Mouse (Mus musculus) CH12.LX (cell line): ENCODE measurements around the gene Mad2l2. TPM values are rescaled to one million over a fixed set of nuclear protein-coding genes. Genes with fewer than 3 reads are reported as not detected.

ENCODE experiments used
- DNase-seq: peaks from one replicate; pipeline ENCODE4 v3.0.0-alpha.2; 2013; ENCODE audit errors: extremely low read depth
- H3K27ac ChIP-seq: 2 replicates; pipeline ENCODE4 v1.5.1; 2012; ENCODE audit warnings: low read depth, mild to moderate bottlenecking, control low read depth, moderate library complexity; ENCODE audit not compliant: insufficient read depth
- H3K27me3 ChIP-seq: replicated peaks from 2 replicates; pipeline ENCODE3; 2012; ENCODE audit warnings: inconsistent platforms
- H3K36me3 ChIP-seq, 2 experiments: replicated peaks in 1 of 2; 2 replicates each; pipeline versions ENCODE3 to v1.6.1; 2012; ENCODE audit warnings: inconsistent platforms in 1 of 2, low read length in 1 of 2, mild to moderate bottlenecking in 1 of 2, mixed read lengths in 1 of 2, moderate library complexity in 1 of 2; ENCODE audit not compliant: control insufficient read depth in 1 of 2, insufficient read depth in 1 of 2
- H3K4me1 ChIP-seq, 2 experiments: 2 replicates each; pipeline ENCODE4 v1.6.1; 2012; ENCODE audit warnings: inconsistent platforms in 1 of 2, moderate library complexity in 1 of 2; ENCODE audit not compliant: insufficient read depth in 2 of 2, control insufficient read depth in 1 of 2
- H3K4me2 ChIP-seq: 2 replicates; pipeline ENCODE4 v1.6.1; 2012; ENCODE audit warnings: low read depth, mild to moderate bottlenecking, control low read depth; ENCODE audit not compliant: poor library complexity, insufficient read depth, severe bottlenecking
- H3K4me3 ChIP-seq, 3 experiments: fragments of 150-350 bp in 1 of 3; sonication (generic) in 1 of 3; replicated peaks in 1 of 3; 2 replicates each; pipeline versions ENCODE3 to v1.5.1; 2011 to 2012; ENCODE audit warnings: low read depth in 2 of 3, low read length in 2 of 3, mild to moderate bottlenecking in 2 of 3, moderate library complexity in 2 of 3, control low read depth in 1 of 3, improper control_type of control experiment in 1 of 3, inconsistent platforms in 1 of 3, mixed read lengths in 1 of 3; ENCODE audit not compliant: poor library complexity in 1 of 3
- H3K79me2 ChIP-seq: replicated peaks from 2 replicates; pipeline ENCODE4 v1.6.1; 2012; ENCODE audit warnings: mild to moderate bottlenecking, moderate library complexity; ENCODE audit not compliant: control insufficient read depth, poor library complexity, insufficient read depth, severe bottlenecking; ENCODE audit errors: extremely low read depth
- H3K9ac ChIP-seq: 2 replicates; pipeline ENCODE4 v1.6.1; 2012; ENCODE audit warnings: low read depth, mild to moderate bottlenecking, control low read depth, moderate library complexity; ENCODE audit not compliant: insufficient read depth
- H3K9me3 ChIP-seq: replicated peaks from 2 replicates; pipeline ENCODE3; 2012; ENCODE audit warnings: low read length, inconsistent platforms, mixed read lengths
- CHD2 ChIP-seq: IDR thresholded peaks from 2 replicates; pipeline ENCODE4 v1.6.1; 2011; ENCODE audit warnings: low read length, improper control_type of control experiment
- CTCF ChIP-seq, 2 experiments: IDR thresholded peaks in 1 of 2; conservative IDR thresholded peaks in 1 of 2; 2 replicates each; pipeline ENCODE4 v1.5.1; 2011 to 2012; ENCODE audit warnings: low read depth in 2 of 2, low read length in 2 of 2, improper control_type of control experiment in 1 of 2, inconsistent platforms in 1 of 2, mild to moderate bottlenecking in 1 of 2, moderate library complexity in 1 of 2
- EP300 ChIP-seq: IDR thresholded peaks from 2 replicates; pipeline ENCODE4 v1.6.1; 2011; ENCODE audit warnings: low read length, improper control_type of control experiment
- ETS1 ChIP-seq: conservative IDR thresholded peaks from 2 replicates; pipeline ENCODE4 v1.6.1; 2012; ENCODE audit warnings: low read depth, mild to moderate bottlenecking, inconsistent platforms, low read length, improper control_type of control experiment, moderate library complexity
- HCFC1 ChIP-seq: IDR thresholded peaks from 2 replicates; pipeline ENCODE4 v1.6.1; 2012; ENCODE audit warnings: low read depth, mild to moderate bottlenecking, inconsistent platforms, low read length, improper control_type of control experiment
- JUN ChIP-seq: IDR thresholded peaks from 2 replicates; pipeline ENCODE4 v1.6.1; 2011; ENCODE audit warnings: low read depth, mild to moderate bottlenecking, low read length, improper control_type of control experiment, moderate library complexity; ENCODE audit not compliant: insufficient read depth
- JUND ChIP-seq: conservative IDR thresholded peaks from 2 replicates; pipeline ENCODE4 v1.6.1; 2011; ENCODE audit warnings: low read depth, low read length, improper control_type of control experiment
- KAT2A ChIP-seq: IDR thresholded peaks from 2 replicates; pipeline ENCODE4 v1.6.1; 2012; ENCODE audit warnings: low read length, improper control_type of control experiment, inconsistent platforms; ENCODE audit not compliant: insufficient replicate concordance
- MAFK ChIP-seq: IDR thresholded peaks from 2 replicates; pipeline ENCODE4 v1.6.1; 2011; ENCODE audit warnings: low read length, improper control_type of control experiment; ENCODE audit not compliant: insufficient replicate concordance
- MAZ ChIP-seq: IDR thresholded peaks from 2 replicates; pipeline ENCODE4 v1.6.1; 2012; ENCODE audit warnings: low read depth, mild to moderate bottlenecking, inconsistent platforms, low read length, improper control_type of control experiment, moderate library complexity
- MEF2A ChIP-seq: IDR thresholded peaks from 2 replicates; pipeline ENCODE4 v1.6.1; 2014; ENCODE audit warnings: low read depth, mild to moderate bottlenecking, inconsistent platforms, low read length, improper control_type of control experiment, borderline replicate concordance
- MXI1 ChIP-seq: IDR thresholded peaks from 2 replicates; pipeline ENCODE4 v1.6.1; 2011; ENCODE audit warnings: mild to moderate bottlenecking, low read depth, low read length, improper control_type of control experiment
- POLR2A ChIP-seq: IDR thresholded peaks from 2 replicates; pipeline ENCODE4 v1.6.1; 2011; ENCODE audit warnings: low read depth, mild to moderate bottlenecking, improper control_type of control experiment, low read length
- POLR2AphosphoS2 ChIP-seq: IDR thresholded peaks from 2 replicates; pipeline ENCODE4 v1.6.1; 2011; ENCODE audit warnings: low read depth, low read length, improper control_type of control experiment
- RAD21 ChIP-seq: IDR thresholded peaks from 2 replicates; pipeline ENCODE4 v1.6.1; 2011; ENCODE audit warnings: low read depth, mild to moderate bottlenecking, low read length, improper control_type of control experiment, moderate library complexity
- RCOR1 ChIP-seq: conservative IDR thresholded peaks from 2 replicates; pipeline ENCODE4 v1.6.1; 2012; ENCODE audit warnings: low read depth, mild to moderate bottlenecking, inconsistent platforms, low read length, improper control_type of control experiment
- SIN3A ChIP-seq: IDR thresholded peaks from 2 replicates; pipeline ENCODE4 v1.6.1; 2012; ENCODE audit warnings: low read length, improper control_type of control experiment, inconsistent platforms
- SMC3 ChIP-seq: IDR thresholded peaks from 2 replicates; pipeline ENCODE4 v1.6.1; 2011; ENCODE audit warnings: low read depth, low read length, improper control_type of control experiment
- TBP ChIP-seq: conservative IDR thresholded peaks from 2 replicates; pipeline ENCODE4 v1.6.1; 2011; ENCODE audit warnings: low read depth, low read length, improper control_type of control experiment
- TCF12 ChIP-seq: IDR thresholded peaks from 2 replicates; pipeline ENCODE4 v1.6.1; 2014; ENCODE audit warnings: low read depth, mild to moderate bottlenecking, inconsistent platforms, low read length, improper control_type of control experiment
- UBTF ChIP-seq: IDR thresholded peaks from 2 replicates; pipeline ENCODE4 v1.6.1; 2012; ENCODE audit warnings: low read depth, mild to moderate bottlenecking, inconsistent platforms, low read length, improper control_type of control experiment, moderate library complexity
- USF1 ChIP-seq: IDR thresholded peaks from 2 replicates; pipeline ENCODE4 v1.6.1; 2014; ENCODE audit warnings: low read depth, mild to moderate bottlenecking, inconsistent platforms, low read length, improper control_type of control experiment
- ZMIZ1 ChIP-seq: IDR thresholded peaks from 2 replicates; pipeline ENCODE4 v1.6.1; 2012; ENCODE audit warnings: low read depth, mild to moderate bottlenecking, inconsistent platforms, low read length, improper control_type of control experiment
- dilution Hi-C: fragments of 300-500 bp; cut with MboI; formaldehyde crosslinking; loops from 2 replicates; pipeline ENCODE4 v1.14.3; 2020; ENCODE audit warnings: low sequenced_read_pairs; ENCODE audit not compliant: extremely low pct_unique_long_range_greater_than_20kb, extremely low pct_ligation_motif_present
- in situ Hi-C: fragments of 300-500 bp; cut with MboI; formaldehyde crosslinking; loops from 3 replicates; pipeline ENCODE4 v1.14.3; 2019; ENCODE audit warnings: low sequenced_read_pairs, low pct_ligation_motif_present, low pct_unique_long_range_greater_than_20kb, mixed read lengths
- polyA plus RNA-seq: library from polyadenylated mRNA; unstranded; fragments of >175 nt; gene quantifications from 2 replicates; pipeline ENCODE4 v1.2.1, GENCODE M21; 2012; ENCODE audit warnings: low read depth; ENCODE audit not compliant: insufficient read length
- total RNA-seq, 2 experiments: library from RNA; depleted of rRNA; stranded (reverse); fragments of 300-350 nt in 1 of 2; fragments of >200 nt in 1 of 2; gene quantifications; 2 replicates each; pipeline ENCODE4 v1.2.3; 2012 to 2014

Mad2l2 gene
- total and polyA plus RNA-seq, 3 experiments = 23.1 to 43.3 (median 36.5) TPM

DNA sequence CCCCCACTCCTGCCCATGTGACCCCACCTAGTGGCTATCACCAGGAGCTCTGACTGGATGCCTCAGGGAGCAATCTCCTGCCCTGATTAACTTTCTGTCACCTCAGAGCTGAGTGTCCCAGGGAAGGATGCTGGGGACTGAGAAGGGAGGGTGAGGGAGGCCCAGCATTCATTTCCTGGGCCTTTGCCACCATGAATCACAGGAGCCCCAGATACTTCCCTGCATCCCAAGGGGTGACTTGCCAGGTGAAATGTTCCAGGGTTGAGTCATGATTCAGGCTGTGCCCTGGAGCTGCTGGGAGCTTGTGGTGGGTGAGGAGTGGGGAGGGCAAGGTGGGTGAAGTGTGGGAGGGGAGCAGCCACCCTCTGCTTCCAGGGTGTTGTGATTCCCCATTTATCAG, 47.5 kb downstream of the Mad2l2 start:
- in situ Hi-C loops (loop anchor here (10.0 kb wide), 1 partner anchor 67 kb away; no protein-coding TSS in a partner anchor), dilution Hi-C loops (no loop called here)
- H3K27me3 ChIP-seq = peaks cover 90% of the 10 kb centered on the region
- no peaks in the 10 kb centered on the region for H3K9me3 ChIP-seq
- no peaks in the 10 kb centered on the region for H3K4me1 ChIP-seq
- H3K27ac ChIP-seq = no peak overlapping the region
- H3K4me3 ChIP-seq = no peak overlapping the region
- no peaks in the 10 kb centered on the region; the same call in 1 of the 2 replicates for H3K79me2 ChIP-seq
- no peak overlapping the region for H3K9ac ChIP-seq
- TF ChIP-seq SMC3 (no peak), MEF2A (no peak), TCF12 (no peak), EP300 (no peak), MXI1 (no peak), ZMIZ1 (no peak), SIN3A (no peak), USF1 (no peak), CTCF (conservative IDR thresholded peaks at IDR 0.05 in 1 of 2, IDR thresholded peaks at IDR 0.05 in 1 of 2; ENCODE audit: low read depth in 2 of 2, low read length in 2 of 2) (no peak), MAZ (no peak), JUND (no peak), TBP (no peak), ETS1 (no peak), JUN (no peak), HCFC1 (no peak), POLR2A (no peak), CHD2 (no peak), POLR2AphosphoS2 (no peak), MAFK (no peak), UBTF (no peak)
- H3K36me3 ChIP-seq = no peaks in the 10 kb centered on the region
- no peak for DNase-seq
- H3K4me2 ChIP-seq = no peak overlapping the region

DNA sequence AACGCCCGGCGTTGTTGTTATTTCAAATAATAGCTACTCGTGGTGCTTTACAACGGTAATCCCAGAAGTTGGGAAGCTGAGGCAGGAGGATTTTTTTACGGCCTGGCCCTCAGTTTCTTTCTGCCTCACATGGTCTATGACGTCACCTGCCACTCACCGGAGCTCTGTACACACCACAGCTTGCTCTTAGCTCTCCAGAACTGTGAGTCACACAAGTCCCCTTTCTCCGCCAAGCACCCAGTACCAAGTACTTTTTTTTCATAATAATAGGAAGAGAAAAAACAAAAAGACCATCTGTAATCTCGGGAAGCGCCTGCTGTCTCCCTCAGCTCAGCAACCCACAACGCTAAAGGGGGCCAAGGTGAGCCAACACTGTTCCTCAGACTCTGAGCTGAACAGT, 51.3 kb downstream of the Mad2l2 start:
- DNase-seq = no peak
- Histone ChIP-seq H3K79me2 (no peaks in the 10 kb centered on the region; the same call in 1 of the 2 replicates), H3K27ac (no peak overlapping the region), H3K4me1 (no peaks in the 10 kb centered on the region), H3K4me2 (no peak overlapping the region), H3K4me3 (no peak overlapping the region), H3K9ac (no peak overlapping the region), H3K27me3 (peaks cover 82% of the 10 kb centered on the region), H3K9me3 (no peaks in the 10 kb centered on the region), H3K36me3 (no peaks in the 10 kb centered on the region)
- dilution Hi-C loops = no loop called here
- in situ Hi-C loops = no loop called here
- no peak for TF ChIP-seq KAT2A
- no peak for TF ChIP-seq JUN
- no peak for TF ChIP-seq MAZ
- no peak for TF ChIP-seq SMC3
- no peak for TF ChIP-seq EP300
- no peak for TF ChIP-seq MXI1
- no peak for TF ChIP-seq RCOR1
- no peak for TF ChIP-seq RAD21
- TF ChIP-seq MAFK = no peak
